Mouse (Mus musculus) testis, adult 2 months (tissue): ENCODE results near the gene Ssbp3.

Experiments used
- CTCF ChIP-seq: fragments of 200-500 bp; IDR thresholded peaks from 2 replicates; pipeline ENCODE4 v1.5.1; 2012; ENCODE audit warnings: low read depth, mild to moderate bottlenecking, inconsistent platforms, low read length, moderate library complexity; ENCODE audit not compliant: control insufficient read depth, insufficient read depth, insufficient replicate concordance
- POLR2A ChIP-seq: fragments of 200-500 bp; IDR thresholded peaks from 2 replicates; pipeline ENCODE4 v1.6.1; 2012; ENCODE audit warnings: low read depth, mild to moderate bottlenecking, inconsistent platforms, low read length, moderate library complexity; ENCODE audit not compliant: control insufficient read depth

DNA sequence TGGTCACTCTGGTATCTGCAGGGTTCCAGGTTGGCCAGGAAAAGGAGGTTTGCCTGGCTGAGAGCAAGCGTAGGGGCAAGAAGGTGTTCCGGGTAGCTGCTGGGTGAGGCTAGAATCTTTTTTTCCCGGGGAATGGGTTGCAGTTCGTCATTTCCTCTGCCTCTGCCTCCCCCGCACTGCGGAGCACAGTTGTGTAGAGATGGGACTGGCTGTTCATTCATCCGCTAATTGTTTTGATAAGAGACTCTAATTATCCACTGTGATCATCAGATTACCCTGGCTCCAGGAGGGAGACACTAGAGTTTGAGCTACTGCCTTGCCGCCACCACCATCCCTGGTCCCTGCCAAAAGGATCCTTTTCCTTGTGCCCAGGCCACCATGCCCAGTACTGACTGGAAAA lies 67.9 kb downstream of the Ssbp3 start:
- TF ChIP-seq CTCF (no peak), POLR2A (no peak)
